Mouse (Mus musculus): ENCODE data around the gene Zhx3. TPM values are rescaled to one million over a fixed set of nuclear protein-coding genes. Genes with fewer than 3 reads are reported as not detected.

Zhx3 gene
- polyA plus RNA-seq, 1 experiment from 2014 or later: 23.9 TPM

GRCm38 (mm10) chr2:160763816-160764215 is 109.0 kb downstream of the Zhx3 start:
- ATAC-seq: no peak
- Histone ChIP-seq H3K9ac (replicated peaks; ENCODE audit: low read depth, low read length) (no peak overlapping the region), H3K9me3 (ENCODE audit: control insufficient read depth, low read length) (no peaks in the 10 kb centered on the region), H3K27ac (ENCODE audit: low read length) (no peak overlapping the region), H3K36me3 (ENCODE audit: control insufficient read depth, insufficient read depth) (peaks cover 33% of the 10 kb centered on the region; the same call in 1 of the 2 replicates), H3K4me1 (replicated peaks; ENCODE audit: control insufficient read depth, insufficient read depth, low read length) (no peaks in the 10 kb centered on the region), H3K27me3 (replicated peaks; ENCODE audit: control insufficient read depth, insufficient read depth, low read length) (no peaks in the 10 kb centered on the region), H3K4me3 (replicated peaks; ENCODE audit: low read length) (no peak overlapping the region), H3K4me2 (ENCODE audit: low read length) (no peak overlapping the region)
- WGBS: 96% methylated on average over 3 of the region's 3 CpGs

- H3K4me1 ChIP-seq (replicated peaks; ENCODE audit: control insufficient read depth, insufficient read depth, low read length): no peaks in the 10 kb centered on the region
- H3K27me3 ChIP-seq (replicated peaks; ENCODE audit: control insufficient read depth, insufficient read depth, low read length): no peaks in the 10 kb centered on the region
- WGBS: 87% methylated on average over 9 of the region's 9 CpGs
- no peak overlapping the region for H3K4me3 ChIP-seq (replicated peaks; ENCODE audit: low read length)
- peaks cover 55% of the 10 kb centered on the region for H3K36me3 ChIP-seq (ENCODE audit: control insufficient read depth, insufficient read depth)
- H3K27ac ChIP-seq (ENCODE audit: low read length): no peak overlapping the region
- no peak for ATAC-seq
- no peak overlapping the region for H3K4me2 ChIP-seq (ENCODE audit: low read length)
- H3K9ac ChIP-seq (replicated peaks; ENCODE audit: low read depth, low read length): no peak overlapping the region
- no peaks in the 10 kb centered on the region for H3K9me3 ChIP-seq (ENCODE audit: control insufficient read depth, low read length)
These were observed 112.2 kb downstream of the Zhx3 start for GRCm38 (mm10) chr2:160760433-160761184.

GRCm38 (mm10) chr2:160756583-160757203 is 116.1 kb downstream of the Zhx3 start:
- Histone ChIP-seq H3K4me1 (replicated peaks; ENCODE audit: control insufficient read depth, insufficient read depth, low read length) (no peaks in the 10 kb centered on the region), H3K27me3 (replicated peaks; ENCODE audit: control insufficient read depth, insufficient read depth, low read length) (no peaks in the 10 kb centered on the region), H3K9ac (replicated peaks; ENCODE audit: low read depth, low read length) (no peak overlapping the region), H3K36me3 (ENCODE audit: control insufficient read depth, insufficient read depth) (peaks cover 74% of the 10 kb centered on the region), H3K4me3 (replicated peaks; ENCODE audit: low read length) (no peak overlapping the region), H3K4me2 (ENCODE audit: low read length) (no peak overlapping the region), H3K9me3 (ENCODE audit: control insufficient read depth, low read length) (no peaks in the 10 kb centered on the region), H3K27ac (ENCODE audit: low read length) (no peak overlapping the region)
- ATAC-seq: no peak
- WGBS: 91% methylated on average over 6 of the region's 6 CpGs

- Histone ChIP-seq H3K27me3 (replicated peaks; ENCODE audit: control insufficient read depth, insufficient read depth, low read length) (no peaks in the 10 kb centered on the region), H3K27ac (ENCODE audit: low read length) (no peak overlapping the region), H3K9me3 (ENCODE audit: control insufficient read depth, low read length) (no peaks in the 10 kb centered on the region), H3K4me2 (ENCODE audit: low read length) (no peak overlapping the region), H3K4me1 (replicated peaks; ENCODE audit: control insufficient read depth, insufficient read depth, low read length) (peaks cover 4% of the 10 kb centered on the region), H3K36me3 (ENCODE audit: control insufficient read depth, insufficient read depth) (peaks cover 27% of the 10 kb centered on the region), H3K4me3 (replicated peaks; ENCODE audit: low read length) (no peak overlapping the region), H3K9ac (replicated peaks; ENCODE audit: low read depth, low read length) (no peak overlapping the region)
- 0 out of 2 replicates have a peak, but pooled peaks have one; percentile 15 for ATAC-seq
- WGBS: 85% methylated on average over 10 of the region's 10 CpGs
These were observed 125.7 kb downstream of the Zhx3 start for GRCm38 (mm10) chr2:160747075-160747474.

- no peak overlapping the region for H3K4me2 ChIP-seq (ENCODE audit: low read length)
- no peak overlapping the region for H3K27ac ChIP-seq (ENCODE audit: low read length)
- no peaks in the 10 kb centered on the region for H3K27me3 ChIP-seq (replicated peaks; ENCODE audit: control insufficient read depth, insufficient read depth, low read length)
- H3K9me3 ChIP-seq (ENCODE audit: control insufficient read depth, low read length): no peaks in the 10 kb centered on the region
- 96% methylated on average over 5 of the region's 5 CpGs for WGBS
- H3K4me1 ChIP-seq (replicated peaks; ENCODE audit: control insufficient read depth, insufficient read depth, low read length): peaks cover 5% of the 10 kb centered on the region
- no peak overlapping the region for H3K4me3 ChIP-seq (replicated peaks; ENCODE audit: low read length)
- H3K9ac ChIP-seq (replicated peaks; ENCODE audit: low read depth, low read length): no peak overlapping the region
- ATAC-seq: no peak
- H3K36me3 ChIP-seq (ENCODE audit: control insufficient read depth, insufficient read depth): peaks cover 23% of the 10 kb centered on the region
These were observed 126.2 kb downstream of the Zhx3 start for GRCm38 (mm10) chr2:160746637-160747036.

- peaks cover 17% of the 10 kb centered on the region for H3K4me1 ChIP-seq (replicated peaks; ENCODE audit: control insufficient read depth, insufficient read depth, low read length)
- no peaks in the 10 kb centered on the region for H3K27me3 ChIP-seq (replicated peaks; ENCODE audit: control insufficient read depth, insufficient read depth, low read length)
- no peak overlapping the region for H3K27ac ChIP-seq (ENCODE audit: low read length)
- H3K4me2 ChIP-seq (ENCODE audit: low read length): no peak overlapping the region
- no peak for ATAC-seq
- H3K36me3 ChIP-seq (ENCODE audit: control insufficient read depth, insufficient read depth): peaks cover 19% of the 10 kb centered on the region
- no peak overlapping the region for H3K4me3 ChIP-seq (replicated peaks; ENCODE audit: low read length)
- H3K9me3 ChIP-seq (ENCODE audit: control insufficient read depth, low read length): no peaks in the 10 kb centered on the region
- no peak overlapping the region for H3K9ac ChIP-seq (replicated peaks; ENCODE audit: low read depth, low read length)
- WGBS: 95% methylated on average over 1 of the region's 1 CpGs
These were observed 127.3 kb downstream of the Zhx3 start for GRCm38 (mm10) chr2:160745497-160745896.

GRCm38 (mm10) chr2:160744823-160745210 is 128.0 kb downstream of the Zhx3 start:
- Histone ChIP-seq H3K4me1 (replicated peaks; ENCODE audit: control insufficient read depth, insufficient read depth, low read length) (peaks cover 24% of the 10 kb centered on the region), H3K9ac (replicated peaks; ENCODE audit: low read depth, low read length) (no peak overlapping the region), H3K36me3 (ENCODE audit: control insufficient read depth, insufficient read depth) (peaks cover 19% of the 10 kb centered on the region), H3K4me2 (ENCODE audit: low read length) (no peak overlapping the region), H3K27me3 (replicated peaks; ENCODE audit: control insufficient read depth, insufficient read depth, low read length) (no peaks in the 10 kb centered on the region), H3K9me3 (ENCODE audit: control insufficient read depth, low read length) (no peaks in the 10 kb centered on the region), H3K4me3 (replicated peaks; ENCODE audit: low read length) (no peak overlapping the region), H3K27ac (ENCODE audit: low read length) (no peak overlapping the region)
- WGBS: 89% methylated on average over 5 of the region's 5 CpGs
- ATAC-seq: no peak

- 89% methylated on average over 7 of the region's 7 CpGs for WGBS
- Histone ChIP-seq H3K4me3 (replicated peaks; ENCODE audit: low read length) (no peak overlapping the region), H3K27me3 (replicated peaks; ENCODE audit: control insufficient read depth, insufficient read depth, low read length) (no peaks in the 10 kb centered on the region), H3K4me1 (replicated peaks; ENCODE audit: control insufficient read depth, insufficient read depth, low read length) (peaks cover 30% of the 10 kb centered on the region), H3K36me3 (ENCODE audit: control insufficient read depth, insufficient read depth) (peaks cover 17% of the 10 kb centered on the region), H3K4me2 (ENCODE audit: low read length) (no peak overlapping the region), H3K27ac (ENCODE audit: low read length) (no peak overlapping the region), H3K9me3 (ENCODE audit: control insufficient read depth, low read length) (no peaks in the 10 kb centered on the region), H3K9ac (replicated peaks; ENCODE audit: low read depth, low read length) (no peak overlapping the region)
- ATAC-seq: no peak
These were observed 128.6 kb downstream of the Zhx3 start for GRCm38 (mm10) chr2:160744040-160744822.

GRCm38 (mm10) chr2:160742161-160742609 is 130.6 kb downstream of the Zhx3 start:
- Histone ChIP-seq H3K36me3 (ENCODE audit: control insufficient read depth, insufficient read depth) (no peaks in the 10 kb centered on the region), H3K9me3 (ENCODE audit: control insufficient read depth, low read length) (no peaks in the 10 kb centered on the region), H3K4me3 (replicated peaks; ENCODE audit: low read length) (no peak overlapping the region), H3K4me1 (replicated peaks; ENCODE audit: control insufficient read depth, insufficient read depth, low read length) (peaks cover 31% of the 10 kb centered on the region), H3K4me2 (ENCODE audit: low read length) (no peak overlapping the region), H3K9ac (replicated peaks; ENCODE audit: low read depth, low read length) (no peak overlapping the region), H3K27ac (ENCODE audit: low read length) (0 out of 2 replicates have a peak overlapping the region, but pooled peaks have one; percentile 24), H3K27me3 (replicated peaks; ENCODE audit: control insufficient read depth, insufficient read depth, low read length) (no peaks in the 10 kb centered on the region)
- no peak for ATAC-seq
- WGBS: 90% methylated on average over 1 of the region's 1 CpGs
